Mouse (Mus musculus) liver, adult 2 months (tissue): Measurements from ENCODE around the gene Ptprd. TPM values are rescaled to one million over a fixed set of nuclear protein-coding genes. Genes with fewer than 3 reads are reported as not detected.

Experiments used
- DNase-seq: peaks from one replicate; pipeline ENCODE4 v3.0.0-alpha.2; 2011; ENCODE audit warnings: low read depth, low spot score; ENCODE audit errors: extremely low read depth
- H3K27ac ChIP-seq: fragments of 200-500 bp; replicated peaks from 2 replicates; pipeline ENCODE4 v1.5.1; 2012; ENCODE audit warnings: low read depth, mild to moderate bottlenecking, control low read depth, inconsistent platforms, low read length; ENCODE audit not compliant: insufficient read depth
- H3K27me3 ChIP-seq: fragments of 200-500 bp; 2 replicates; pipeline ENCODE4 v1.6.1; 2012; ENCODE audit warnings: mild to moderate bottlenecking, moderate library complexity, low read length, inconsistent platforms; ENCODE audit not compliant: control insufficient read depth, insufficient read depth
- H3K36me3 ChIP-seq: fragments of 200-500 bp; 2 replicates; pipeline ENCODE4 v1.6.1; 2012; ENCODE audit warnings: low read length, inconsistent platforms; ENCODE audit not compliant: control insufficient read depth, insufficient read depth
- H3K4me1 ChIP-seq: fragments of 200-500 bp; 2 replicates; pipeline ENCODE4 v1.6.1; 2011; ENCODE audit warnings: low read length; ENCODE audit not compliant: control insufficient read depth, insufficient read depth
- H3K4me3 ChIP-seq: fragments of 200-500 bp; 2 replicates; pipeline ENCODE4 v1.5.1; 2011; ENCODE audit warnings: low read depth, mild to moderate bottlenecking, control low read depth, low read length, moderate library complexity; ENCODE audit not compliant: insufficient read depth
- H3K79me2 ChIP-seq: fragments of 200-500 bp; 2 replicates; pipeline ENCODE4 v1.6.1; 2012; ENCODE audit warnings: inconsistent platforms, mild to moderate bottlenecking, low read length, moderate library complexity; ENCODE audit not compliant: control insufficient read depth, insufficient read depth
- H3K9ac ChIP-seq: fragments of 200-500 bp; 2 replicates; pipeline ENCODE4 v1.6.1; 2012; ENCODE audit warnings: low read depth, mild to moderate bottlenecking, control low read depth, inconsistent platforms, low read length
- CTCF ChIP-seq: fragments of 200-500 bp; IDR thresholded peaks from 2 replicates; pipeline ENCODE4 v1.5.1; 2011; ENCODE audit warnings: low read depth, low read length, control low read depth
- POLR2A ChIP-seq: fragments of 200-500 bp; IDR thresholded peaks from 2 replicates; pipeline ENCODE4 v1.6.1; 2011; ENCODE audit warnings: low read length, control low read depth; ENCODE audit not compliant: insufficient read depth; ENCODE audit errors: extremely low read depth
- WGBS: fragments of 180-500 bp; shearing (Covaris S2); methylation state at CpG from one replicate; pipeline ENCODE4 v1.1.7; 2018; 5-methylcytosine and 5-hydroxymethylcytosine counted together
- polyA plus RNA-seq: library from polyadenylated mRNA; depleted of rRNA; stranded (reverse); fragments of >200 nt; gene quantifications from 2 replicates; pipeline ENCODE4 v1.2.3, GENCODE M21; 2012
- total RNA-seq: library from RNA; depleted of rRNA; stranded (reverse); fragments of >200 nt; gene quantifications from 2 replicates; pipeline ENCODE4 v1.2.3, GENCODE M21; 2014

Ptprd gene
- total and polyA plus RNA-seq, 2 experiments: 15.4 to 127 TPM

- no peaks in the 10 kb centered on the region for H3K79me2 ChIP-seq
- no peak for TF ChIP-seq CTCF
- TF ChIP-seq POLR2A: no peak
- no peak overlapping the region for H3K27ac ChIP-seq
- DNase-seq: no peak
- H3K4me1 ChIP-seq: no peaks in the 10 kb centered on the region
- no peak overlapping the region for H3K4me3 ChIP-seq
- H3K27me3 ChIP-seq: no peaks in the 10 kb centered on the region
- peaks cover 25% of the 10 kb centered on the region for H3K36me3 ChIP-seq
- H3K9ac ChIP-seq: no peak overlapping the region
- WGBS: 96% methylated on average over 2 of the region's 2 CpGs
Observed at GRCm38 (mm10) chr4:76000258-76000657, 2211.5 kb downstream of the Ptprd start.

GRCm38 (mm10) chr4:75995841-75996240 is 2215.9 kb downstream of the Ptprd start:
- H3K27me3 ChIP-seq: no peaks in the 10 kb centered on the region
- WGBS: 86% methylated on average over 4 of the region's 4 CpGs
- H3K27ac ChIP-seq: no peak overlapping the region
- H3K4me1 ChIP-seq: no peaks in the 10 kb centered on the region
- no peaks in the 10 kb centered on the region for H3K79me2 ChIP-seq
- no peak overlapping the region for H3K9ac ChIP-seq
- DNase-seq: no peak
- TF ChIP-seq CTCF (no peak), POLR2A (no peak)
- no peak overlapping the region for H3K4me3 ChIP-seq
- H3K36me3 ChIP-seq: peaks cover 21% of the 10 kb centered on the region

- H3K9ac ChIP-seq: no peak overlapping the region
- TF ChIP-seq POLR2A (no peak), CTCF (no peak)
- 95% methylated on average over 4 of the region's 4 CpGs for WGBS
Observed at GRCm38 (mm10) chr4:75994576-75994975, 2217.2 kb downstream of the Ptprd start.

GRCm38 (mm10) chr4:75993092-75993491 is 2218.7 kb downstream of the Ptprd start:
- Histone ChIP-seq H3K9ac (no peak overlapping the region), H3K27ac (no peak overlapping the region), H3K27me3 (no peaks in the 10 kb centered on the region), H3K79me2 (no peaks in the 10 kb centered on the region), H3K4me3 (no peak overlapping the region), H3K36me3 (peaks cover 20% of the 10 kb centered on the region), H3K4me1 (no peaks in the 10 kb centered on the region)
- no peak for DNase-seq
- TF ChIP-seq CTCF: no peak
- TF ChIP-seq POLR2A: no peak
- 93% methylated on average over 7 of the region's 7 CpGs for WGBS

More at GRCm38 (mm10) chr4:75994576-75994975, 2217.2 kb downstream of the Ptprd start:
- Histone ChIP-seq H3K4me1 (no peaks in the 10 kb centered on the region), H3K27me3 (no peaks in the 10 kb centered on the region), H3K36me3 (peaks cover 23% of the 10 kb centered on the region), H3K4me3 (no peak overlapping the region), H3K79me2 (no peaks in the 10 kb centered on the region), H3K27ac (no peak overlapping the region)
- no peak for DNase-seq

- H3K36me3 ChIP-seq: peaks cover 18% of the 10 kb centered on the region
- WGBS: 88% methylated on average over 6 of the region's 6 CpGs
- TF ChIP-seq CTCF: no peak
- TF ChIP-seq POLR2A: no peak
- no peak overlapping the region for H3K4me3 ChIP-seq
- no peaks in the 10 kb centered on the region for H3K27me3 ChIP-seq
- no peak overlapping the region for H3K27ac ChIP-seq
- H3K9ac ChIP-seq: no peak overlapping the region
- no peaks in the 10 kb centered on the region for H3K79me2 ChIP-seq
- peak; percentile 63 for DNase-seq
- no peaks in the 10 kb centered on the region for H3K4me1 ChIP-seq
Observed at GRCm38 (mm10) chr4:75991621-75992245, 2220.0 kb downstream of the Ptprd start.

GRCm38 (mm10) chr4:75974728-75975127 is 2237.0 kb downstream of the Ptprd start:
- no peak for TF ChIP-seq CTCF
- no peak for TF ChIP-seq POLR2A
- Histone ChIP-seq H3K27ac (no peak overlapping the region), H3K4me3 (no peak overlapping the region), H3K79me2 (no peaks in the 10 kb centered on the region; the same call in 1 of the 2 replicates), H3K27me3 (no peaks in the 10 kb centered on the region), H3K4me1 (no peaks in the 10 kb centered on the region), H3K36me3 (peaks cover 18% of the 10 kb centered on the region), H3K9ac (no peak overlapping the region)
- WGBS: 89% methylated on average over 3 of the region's 3 CpGs
- DNase-seq: no peak
